Mouse (Mus musculus) forebrain, embryonic 16.5 days (tissue): Measurements from ENCODE around the gene Flvcr1. TPM values are rescaled to one million over a fixed set of nuclear protein-coding genes. Genes with fewer than 3 reads are reported as not detected.

Source experiments
- ATAC-seq: fragments of 200-750 bp; cut with Nextera tagmentation; 2 replicates; pipeline ENCODE4 v1.8.0; 2017; ENCODE audit warnings: mild to moderate bottlenecking, moderate library complexity
- H3K27ac ChIP-seq: fragments of 300-500 bp; sonication (generic); 2 replicates; pipeline ENCODE4 v1.5.1; 2014; ENCODE audit warnings: low read length, control low read depth
- H3K27me3 ChIP-seq: fragments of 300-500 bp; sonication (generic); replicated peaks from 2 replicates; pipeline ENCODE4 v1.6.1; 2014; ENCODE audit warnings: low read length; ENCODE audit not compliant: control insufficient read depth, insufficient read depth
- H3K36me3 ChIP-seq: fragments of 300-500 bp; sonication (generic); 2 replicates; pipeline ENCODE4 v1.6.1; 2014; ENCODE audit not compliant: control insufficient read depth, insufficient read depth
- H3K4me1 ChIP-seq: fragments of 300-500 bp; sonication (generic); replicated peaks from 2 replicates; pipeline ENCODE4 v1.6.1; 2014; ENCODE audit warnings: low read length; ENCODE audit not compliant: control insufficient read depth, insufficient read depth
- H3K4me2 ChIP-seq: fragments of 300-500 bp; sonication (generic); 2 replicates; pipeline ENCODE4 v1.6.1; 2014; ENCODE audit warnings: mild to moderate bottlenecking, low read length, control low read depth
- H3K4me3 ChIP-seq: fragments of 300-500 bp; sonication (generic); replicated peaks from 2 replicates; pipeline ENCODE4 v1.5.1; 2014; ENCODE audit warnings: mild to moderate bottlenecking, low read length, control low read depth
- H3K9ac ChIP-seq: fragments of 300-500 bp; sonication (generic); replicated peaks from 2 replicates; pipeline ENCODE4 v1.6.1; 2014; ENCODE audit warnings: low read depth, low read length, control low read depth
- H3K9me3 ChIP-seq: fragments of 300-500 bp; sonication (generic); 2 replicates; pipeline ENCODE4 v1.6.1; 2016; ENCODE audit warnings: low read length; ENCODE audit not compliant: control insufficient read depth
- WGBS: fragments of 180-500 bp; shearing (Covaris S2); extraction: QIAGEN DNeasy Blood & Tissue Kit; methylation state at CpG from one replicate; pipeline ENCODE4 v1.1.7; 2014; 5-methylcytosine and 5-hydroxymethylcytosine counted together
- polyA plus RNA-seq: library from polyadenylated mRNA; unstranded; fragments of >200 nt; fragmentation: Nextera tagmentation; extraction: Ambion mirVana; gene quantifications from 2 replicates; pipeline ENCODE4 v1.2.1, GENCODE M21; 2015

Gene Flvcr1
- polyA plus RNA-seq, 1 experiment from 2014 or later = 8.8 TPM

DNA sequence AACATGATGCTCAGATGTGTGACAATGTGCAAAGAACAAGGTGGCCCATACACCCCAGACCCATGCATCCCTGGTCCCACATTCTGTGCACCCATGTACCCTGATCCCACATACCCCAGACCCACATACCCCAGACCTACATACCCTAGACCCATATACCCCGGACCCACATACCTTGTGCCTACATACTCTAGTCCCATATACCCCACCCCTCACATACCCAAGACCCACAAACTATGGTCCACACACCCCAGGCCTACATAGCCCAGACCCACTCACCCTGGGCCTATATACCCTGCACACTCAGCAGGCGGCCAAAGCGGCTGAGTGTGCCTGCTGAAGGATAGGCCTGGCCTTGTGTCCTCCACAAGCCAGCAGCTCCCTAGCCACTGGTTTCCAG is 63.2 kb downstream of the Flvcr1 start:
- Histone ChIP-seq H3K4me3 (no peak overlapping the region), H3K27ac (no peak overlapping the region), H3K9me3 (no peaks in the 10 kb centered on the region), H3K4me2 (no peak overlapping the region), H3K9ac (no peak overlapping the region), H3K4me1 (no peaks in the 10 kb centered on the region), H3K27me3 (no peaks in the 10 kb centered on the region), H3K36me3 (peaks cover 29% of the 10 kb centered on the region)
- 91% methylated on average over 3 of the region's 3 CpGs for WGBS
- ATAC-seq = 0 out of 2 replicates have a peak, but pooled peaks have one; percentile 40

DNA sequence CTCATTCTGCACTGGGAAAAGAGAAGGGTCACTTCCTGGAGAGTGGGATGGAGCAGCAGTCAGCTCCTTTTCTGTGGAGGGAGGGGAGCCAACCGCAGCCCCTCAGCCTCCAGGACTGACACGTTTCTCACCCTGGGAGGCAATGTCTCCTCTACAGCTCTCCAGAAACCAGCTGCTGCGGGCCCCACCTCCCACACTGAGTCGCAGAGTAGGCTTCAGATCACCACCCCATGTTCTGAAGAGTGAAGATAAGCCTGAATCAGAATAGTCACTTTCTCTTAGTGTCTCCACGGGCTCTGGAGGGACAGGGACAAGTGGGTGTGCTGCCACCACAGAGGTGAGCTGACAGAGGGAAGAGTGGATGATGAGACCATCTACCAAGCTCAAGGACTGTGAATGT is 67.1 kb downstream of the Flvcr1 start:
- Histone ChIP-seq H3K9ac (no peak overlapping the region), H3K4me3 (no peak overlapping the region), H3K4me1 (no peaks in the 10 kb centered on the region), H3K36me3 (peaks cover 29% of the 10 kb centered on the region), H3K4me2 (no peak overlapping the region), H3K27me3 (no peaks in the 10 kb centered on the region), H3K9me3 (no peaks in the 10 kb centered on the region), H3K27ac (no peak overlapping the region)
- 89% methylated on average over 5 of the region's 5 CpGs for WGBS
- ATAC-seq = no peak

Other genes with a start within 250 kb of the Flvcr1 start
- 31.9 and 32.7 TPM in 2 replicates for gene Rps6kc1, start 114.4 kb downstream of the Flvcr1 start, polyA plus RNA-seq
- 60.3 and 72.0 TPM in 2 replicates for gene Angel2, start 101.0 kb downstream of the Flvcr1 start, polyA plus RNA-seq
- gene Vash2, start 46.9 kb downstream of the Flvcr1 start, polyA plus RNA-seq = 99.9 and 109 TPM in 2 replicates
- gene Spata45, start 10.5 kb upstream of the Flvcr1 start, polyA plus RNA-seq = not detected in 2 replicates
- gene Tatdn3, start 36.8 kb upstream of the Flvcr1 start, polyA plus RNA-seq = 12.9 and 13.2 TPM in 2 replicates
- gene Nsl1, start 36.9 kb upstream of the Flvcr1 start, polyA plus RNA-seq = 7.3 and 8.2 TPM in 2 replicates
- 0.75 and 2.0 TPM in 2 replicates for gene Batf3, start 71.7 kb upstream of the Flvcr1 start, polyA plus RNA-seq
- gene Fam71a, start 138.7 kb upstream of the Flvcr1 start, polyA plus RNA-seq = not detected in 2 replicates
- 0.80 and 0.95 TPM in 2 replicates for gene Atf3, start 191.9 kb upstream of the Flvcr1 start, polyA plus RNA-seq